Mouse (Mus musculus): Measurements from ENCODE around the gene Asb16. TPM values are rescaled to one million over a fixed set of nuclear protein-coding genes. Genes with fewer than 3 reads are reported as not detected.

The Asb16 gene
- total RNA-seq, 2 experiments from 2014 or later, result 48.7 to 54.4 TPM

DNA sequence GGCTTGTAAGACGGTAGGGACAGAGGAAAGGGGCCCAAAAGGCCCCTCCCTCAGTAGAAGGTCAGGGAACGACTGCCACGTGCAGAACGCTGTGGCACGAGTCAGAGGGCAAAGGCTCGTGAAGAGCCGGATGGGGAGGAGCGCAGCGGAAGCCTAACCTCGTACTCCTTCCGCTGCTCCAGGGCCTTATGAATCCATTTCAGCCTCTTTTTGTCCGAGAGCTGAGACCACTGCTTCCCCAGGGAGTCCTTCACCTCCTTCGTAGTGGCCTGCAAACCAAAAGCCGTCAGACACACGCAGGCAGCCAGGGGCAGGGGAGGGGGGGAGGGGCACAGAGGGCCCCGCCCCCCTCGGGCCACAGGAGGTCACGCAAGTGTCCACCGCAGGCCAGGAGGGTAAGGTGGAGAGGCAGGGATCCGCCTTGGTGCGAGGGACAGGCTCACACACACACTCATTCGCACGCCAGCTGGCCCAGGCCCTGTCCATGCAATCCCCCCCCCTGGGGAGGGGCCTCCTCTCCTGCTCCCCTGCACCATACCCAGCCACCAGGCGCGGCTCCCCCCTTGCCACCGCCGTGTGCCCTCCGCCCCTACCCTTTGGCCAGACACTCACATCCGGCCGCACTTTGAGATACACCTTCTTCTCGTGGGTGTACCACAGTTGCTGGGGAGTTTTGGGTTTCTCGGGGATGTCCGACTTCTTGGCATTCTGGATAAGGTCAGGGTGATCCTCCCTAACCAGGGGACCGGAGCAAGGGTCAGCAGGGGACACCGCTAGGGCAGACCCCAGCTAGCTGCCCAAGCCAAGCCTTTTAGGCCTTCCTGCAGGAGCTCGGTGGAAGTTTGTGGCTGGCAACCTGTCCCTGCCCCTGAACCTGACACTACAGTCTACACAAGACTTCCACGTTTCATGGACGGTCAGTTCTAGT is 42.5 kb downstream of the Asb16 start:
- DNase-seq, result no peak

DNA sequence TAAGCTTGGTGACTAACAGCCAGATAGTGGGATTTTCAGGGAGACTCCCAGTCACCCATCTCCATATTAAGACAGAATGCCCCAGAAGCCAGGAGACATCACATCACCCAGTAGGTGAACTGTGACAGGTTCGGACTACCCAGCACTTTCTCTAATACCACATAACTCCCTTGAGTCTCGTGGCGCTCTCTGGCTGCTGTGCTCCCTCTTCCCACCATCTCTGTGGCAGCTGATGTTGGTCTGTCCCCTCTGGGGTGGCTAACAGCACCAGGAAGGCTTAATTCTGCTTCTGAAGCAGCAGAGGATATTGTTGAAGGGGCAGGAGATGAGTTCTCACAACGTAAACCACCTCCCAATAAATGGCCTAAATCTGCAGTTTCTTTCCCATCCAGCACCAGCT is 43.4 kb downstream of the Asb16 start:
- DNase-seq, result no peak

DNA sequence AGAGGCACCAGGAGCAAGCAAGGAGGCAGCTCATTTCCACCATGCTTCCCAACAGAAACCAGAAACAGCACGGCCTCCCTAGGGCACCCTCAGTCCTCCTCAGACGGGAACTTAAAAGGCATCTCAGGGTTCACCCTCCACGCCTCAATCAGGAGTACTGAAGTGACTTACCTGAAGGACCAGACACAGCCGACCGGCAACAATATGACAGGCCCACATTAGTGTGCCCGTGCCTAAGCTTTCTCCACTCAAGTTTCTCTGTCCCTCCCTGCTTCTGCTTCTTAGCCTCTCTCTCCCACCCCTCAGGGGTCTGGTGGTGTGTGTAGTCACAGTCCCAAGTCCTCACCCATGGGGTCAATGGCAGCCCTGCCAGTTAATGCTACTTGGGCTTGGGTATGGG is 44.0 kb downstream of the Asb16 start:
- no peak for DNase-seq

DNA sequence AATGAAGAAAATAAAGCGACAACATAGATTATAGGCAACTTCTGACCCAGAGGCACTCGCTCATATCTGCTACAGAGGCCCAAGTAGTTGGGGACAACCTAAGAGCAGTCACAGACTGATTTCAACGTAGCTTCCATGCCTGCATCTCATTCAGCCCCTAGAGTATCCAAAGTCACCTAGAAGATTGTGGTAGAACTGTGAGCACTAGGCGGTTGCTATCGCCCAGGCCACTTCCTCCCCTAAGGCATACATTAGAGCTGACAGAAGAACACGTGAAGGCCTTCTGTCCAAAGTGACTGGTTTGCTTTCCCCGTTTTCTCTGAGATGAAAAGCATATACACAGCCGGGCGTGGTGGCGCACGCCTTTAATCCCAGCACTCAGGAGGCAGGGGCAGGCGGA is 45.8 kb downstream of the Asb16 start:
- DNase-seq, result no peak

DNA sequence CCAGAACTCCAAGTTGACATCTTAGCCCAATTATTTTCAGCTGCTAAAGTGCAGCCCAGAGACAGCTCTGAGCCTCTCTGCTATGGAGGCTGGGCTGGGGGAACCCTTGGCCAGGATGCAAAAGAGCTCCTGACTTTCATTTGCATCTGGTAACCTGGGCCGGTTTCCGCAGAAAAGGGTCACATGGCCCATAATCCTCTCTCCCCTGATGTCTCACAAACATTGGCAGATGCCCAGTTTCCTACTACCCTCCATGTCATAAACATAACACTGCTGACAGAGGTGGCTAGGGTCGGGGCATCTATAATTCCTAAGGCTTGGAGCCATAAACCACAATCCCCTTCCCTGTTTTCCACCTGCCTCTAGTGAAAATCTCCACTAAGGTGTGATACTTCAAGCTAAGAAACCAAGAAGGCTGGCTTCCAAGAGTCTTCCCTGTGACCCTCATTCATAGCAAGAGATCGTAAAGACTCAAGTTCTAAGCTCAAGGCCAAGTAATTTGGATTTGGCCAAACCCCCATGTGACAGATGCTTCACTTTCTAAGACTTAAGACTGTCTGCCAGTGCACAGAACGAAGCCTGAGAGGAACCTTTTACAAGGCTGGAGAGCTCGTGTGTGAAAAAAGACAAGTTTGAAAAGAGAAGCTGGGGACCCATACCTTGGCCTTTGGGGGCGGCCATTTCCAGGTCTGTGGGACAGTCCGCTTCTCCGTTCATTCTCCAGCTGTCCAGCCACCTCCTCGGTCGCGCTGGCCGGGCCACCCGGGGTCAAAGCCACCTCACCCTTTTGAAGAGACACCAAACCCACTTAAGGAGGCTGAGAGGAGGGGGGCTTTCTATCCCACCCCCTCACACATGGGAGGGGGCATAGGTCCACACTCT is 47.4 kb downstream of the Asb16 start:
- DNase-seq, result no peak

DNA sequence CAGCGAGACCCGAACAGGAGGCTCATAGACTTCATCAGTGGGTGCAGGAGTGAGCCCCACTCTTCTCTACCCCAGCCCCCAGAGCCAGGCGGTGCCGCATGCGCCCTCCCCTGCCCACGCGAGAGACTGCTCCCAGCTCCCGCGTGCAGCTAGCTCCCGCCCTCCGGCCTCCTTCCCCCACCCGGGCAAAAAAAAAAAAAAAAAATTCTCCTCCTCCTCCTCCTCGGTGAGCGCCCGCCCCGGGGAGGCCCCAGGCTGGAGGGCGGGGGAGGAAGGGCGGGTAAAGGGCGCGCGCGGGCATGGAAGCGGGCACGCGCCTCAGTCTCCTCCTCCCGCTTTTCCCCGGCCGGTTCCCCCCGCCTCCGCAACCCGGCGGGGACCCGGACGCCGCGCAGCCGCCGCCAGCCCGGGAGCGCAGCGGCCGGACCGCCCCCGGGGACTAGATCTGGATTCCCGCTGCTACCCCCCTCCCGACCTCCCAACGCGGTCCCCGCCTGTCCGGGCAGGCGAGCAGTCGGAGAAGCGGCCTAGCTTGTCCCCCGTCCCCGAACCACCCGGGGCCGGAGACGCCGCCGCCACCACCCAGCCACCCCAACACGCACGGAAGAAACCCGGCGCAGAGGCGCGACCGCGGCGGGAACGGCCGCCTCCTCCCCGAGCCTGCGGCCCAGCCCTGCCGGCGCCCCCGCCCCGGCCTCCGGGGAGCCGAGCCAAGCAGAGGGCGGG is 48.2 kb downstream of the Asb16 start:
- DNase-seq, result peak; percentile 88

DNA sequence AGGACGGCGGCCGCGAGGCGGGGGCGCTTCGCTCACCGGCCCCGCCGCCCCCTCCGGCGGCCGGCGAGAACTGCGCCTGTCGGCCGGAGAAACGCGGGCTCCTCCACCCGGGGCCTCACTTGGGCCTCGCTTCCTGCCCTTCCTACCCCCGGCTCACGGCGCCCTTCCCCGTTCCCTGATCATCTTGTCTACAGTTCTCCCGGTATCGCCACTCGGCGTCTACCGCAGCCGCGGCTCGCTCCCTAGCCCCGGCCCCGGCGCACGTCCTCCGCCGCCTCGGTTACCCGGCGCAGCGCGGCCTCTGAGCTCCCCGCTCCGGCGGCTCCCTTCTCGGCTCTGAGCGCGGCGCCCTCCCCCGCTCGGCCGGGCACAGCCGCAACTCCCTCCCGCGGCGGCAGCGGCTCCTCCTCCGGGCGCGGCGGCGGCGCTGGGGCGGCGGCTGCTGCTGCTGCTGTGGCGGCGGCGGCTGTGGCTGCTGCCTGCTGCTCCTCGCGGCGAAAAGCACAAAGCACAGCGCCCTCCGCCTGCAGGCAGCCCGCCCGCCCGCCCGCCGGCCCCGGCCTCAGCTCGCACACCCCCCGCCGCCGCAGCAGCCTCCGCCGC is 48.9 kb downstream of the Asb16 start:
- peak; percentile 83 for DNase-seq

DNA sequence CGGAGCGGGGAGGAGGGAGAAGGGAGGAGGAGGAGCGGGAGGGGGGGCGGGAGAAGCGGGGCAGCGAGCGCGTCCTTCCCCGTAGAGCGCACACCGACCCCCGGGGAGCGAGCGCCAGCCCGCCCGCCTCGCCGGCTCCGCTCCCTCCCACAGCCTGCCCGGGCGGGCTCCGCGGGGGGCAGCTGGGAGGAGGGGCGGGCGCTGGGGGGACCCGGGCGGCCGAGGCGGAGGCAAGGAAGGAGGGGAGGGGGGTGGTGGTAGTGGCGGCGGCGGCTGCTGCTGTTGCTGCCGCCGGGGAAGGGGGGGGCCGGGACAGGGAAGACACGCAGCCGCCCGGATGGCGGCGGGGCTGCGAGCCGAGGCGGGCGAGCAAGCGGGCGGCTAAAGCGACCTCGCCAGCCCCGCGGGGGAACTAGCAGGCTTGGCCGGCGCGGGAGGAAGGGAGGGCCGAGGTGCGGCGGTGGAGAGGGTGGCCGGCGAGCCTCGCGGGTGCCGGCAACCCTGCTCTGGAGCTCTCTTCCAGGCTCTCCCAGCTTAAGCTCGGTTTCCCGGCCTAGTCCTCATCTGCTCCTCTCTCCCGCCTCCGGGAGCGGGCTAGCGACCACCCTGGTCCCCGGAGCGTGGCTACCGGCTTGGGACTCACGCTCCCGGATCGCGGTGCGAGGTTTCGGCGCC is 49.5 kb downstream of the Asb16 start:
- DNase-seq, result peak; percentile 76

DNA sequence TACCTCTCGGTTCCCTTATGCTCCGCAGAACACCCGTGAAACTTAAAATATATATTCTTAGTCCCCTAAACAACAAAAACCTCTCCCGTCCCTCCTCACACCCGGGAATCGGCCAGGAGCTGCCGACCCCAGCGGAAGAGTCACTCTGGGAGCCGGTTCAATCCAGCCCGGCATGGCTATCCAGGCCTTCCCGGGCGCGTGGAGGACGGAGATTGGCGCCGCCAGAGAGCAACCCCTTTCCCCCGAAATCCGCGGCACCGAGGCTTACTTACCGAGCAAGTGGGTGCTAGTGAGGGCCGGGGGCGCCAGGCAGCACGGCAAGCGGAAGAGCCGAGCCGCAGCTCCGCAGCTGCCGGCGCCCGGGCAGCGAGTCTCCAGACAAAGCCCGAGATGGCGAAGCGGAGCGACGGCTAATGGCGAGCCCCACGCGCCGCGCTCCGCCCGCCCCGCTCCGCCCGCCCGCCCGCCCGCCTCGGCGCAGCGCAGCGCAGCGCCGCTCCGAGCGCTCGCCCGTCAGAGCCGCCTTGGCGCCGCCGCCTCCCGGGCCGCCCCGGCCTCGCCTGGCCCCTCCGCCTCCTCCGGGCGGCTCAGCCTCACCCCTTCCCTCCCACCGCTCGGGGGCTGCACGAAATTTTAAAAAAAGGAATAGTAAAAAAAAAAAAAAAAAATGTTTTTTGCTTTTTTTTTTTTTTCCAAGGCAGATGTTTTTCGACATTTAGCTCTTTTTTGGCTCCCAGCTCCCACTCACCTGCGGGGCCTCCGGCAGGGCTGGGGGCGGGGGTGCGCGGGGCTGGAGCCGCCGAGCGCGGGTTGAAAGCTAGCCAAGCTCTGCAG is 50.2 kb downstream of the Asb16 start:
- peak; percentile 65 for DNase-seq

DNA sequence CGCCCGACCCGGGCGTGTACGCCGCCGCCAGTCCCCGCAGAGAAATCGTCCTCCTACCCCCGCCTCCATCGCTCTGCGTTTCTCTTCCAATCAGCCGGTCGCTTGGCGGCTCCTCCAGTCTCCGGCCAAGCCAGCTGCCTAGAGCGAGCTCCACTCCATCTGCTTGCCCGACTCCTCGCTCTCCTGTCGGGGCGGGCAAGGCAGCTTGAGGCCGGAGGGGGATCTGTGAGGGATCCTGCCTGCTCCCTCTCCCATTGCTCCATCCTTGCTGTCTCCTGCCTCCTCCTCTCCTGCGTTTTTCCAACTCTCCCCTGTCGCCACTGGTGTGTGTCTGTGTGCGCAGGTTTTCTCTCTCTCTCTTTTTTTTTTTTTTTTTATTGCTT is 50.9 kb downstream of the Asb16 start, which contains the start of gene Ubtf:
Gene Ubtf (minus strand): TSS at position 333 of the 383 bp plus-strand sequence.
- peak; percentile 82 for DNase-seq

DNA sequence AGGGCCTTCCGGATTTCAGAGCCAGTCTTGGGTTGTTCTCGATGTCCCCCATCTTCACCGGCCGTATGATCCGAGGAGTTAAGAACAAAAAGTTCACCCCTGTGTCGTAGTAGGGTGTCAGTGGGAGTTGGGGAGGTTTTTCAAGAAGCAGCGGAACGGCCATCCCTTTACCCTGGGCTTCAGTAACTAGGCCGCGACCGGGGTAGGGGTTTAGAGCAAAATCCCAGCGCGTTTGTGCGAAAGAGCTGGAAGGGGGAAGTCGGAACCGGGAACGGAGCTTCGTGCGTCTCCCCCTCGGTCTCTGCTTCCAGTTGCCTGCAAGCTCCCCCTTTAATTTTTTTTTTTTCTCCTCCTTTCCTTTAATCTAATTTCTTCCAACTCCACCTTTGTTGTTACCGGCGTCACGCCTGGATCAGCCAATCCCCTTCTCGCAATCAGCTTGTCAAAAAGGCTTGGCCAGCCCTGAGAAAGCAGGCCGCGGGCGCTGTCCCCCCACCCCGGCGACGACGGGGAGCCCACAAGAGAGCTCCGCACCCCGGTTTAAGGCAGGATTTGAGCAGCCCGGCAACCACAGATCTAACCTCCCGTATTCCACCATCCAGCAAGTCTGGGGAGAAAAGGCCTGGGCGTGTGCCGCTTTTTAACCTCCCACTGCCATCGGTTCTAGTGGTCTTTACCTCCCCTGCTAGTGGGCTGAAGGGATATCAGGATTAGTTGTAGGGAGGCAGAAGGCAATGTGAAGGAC is 51.6 kb downstream of the Asb16 start:
- DNase-seq, result peak; percentile 77

DNA sequence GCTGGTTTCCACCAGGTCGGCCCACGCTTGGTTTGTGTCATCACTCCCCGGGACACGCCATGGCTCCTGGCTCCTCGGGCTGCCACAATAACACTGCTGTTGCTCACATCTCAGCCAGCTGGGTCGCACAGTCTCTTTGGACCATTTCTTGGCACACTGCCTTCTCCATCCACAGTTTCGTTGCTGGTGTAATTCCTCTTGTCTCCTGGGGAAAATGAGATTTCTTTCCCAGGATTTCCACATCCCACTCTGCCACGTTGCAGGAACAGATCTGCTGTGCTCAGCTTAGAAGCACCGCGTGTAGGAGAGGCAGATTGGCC is 52.1 kb downstream of the Asb16 start:
- DNase-seq, result peak; percentile 74

DNA sequence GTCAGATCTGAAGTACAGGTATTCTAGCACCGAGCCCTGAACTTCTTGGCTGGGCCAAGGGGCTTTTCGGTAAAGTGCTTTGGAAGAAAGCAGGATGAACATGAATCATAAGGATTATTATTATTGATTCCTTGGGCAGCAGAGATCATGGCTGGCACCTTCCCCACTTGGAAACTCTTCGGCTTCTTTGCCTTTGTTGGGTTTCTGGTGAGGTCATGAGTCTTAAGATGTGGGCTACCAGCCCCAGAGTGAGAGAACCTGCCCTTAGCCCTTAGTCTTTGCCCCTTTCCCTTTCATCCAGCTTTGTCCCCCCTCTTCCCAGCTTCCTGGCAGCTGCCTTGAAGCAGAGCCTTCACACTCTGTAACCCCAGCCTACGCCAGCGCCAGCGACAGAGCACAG is 53.4 kb downstream of the Asb16 start:
- DNase-seq, result no peak

DNA sequence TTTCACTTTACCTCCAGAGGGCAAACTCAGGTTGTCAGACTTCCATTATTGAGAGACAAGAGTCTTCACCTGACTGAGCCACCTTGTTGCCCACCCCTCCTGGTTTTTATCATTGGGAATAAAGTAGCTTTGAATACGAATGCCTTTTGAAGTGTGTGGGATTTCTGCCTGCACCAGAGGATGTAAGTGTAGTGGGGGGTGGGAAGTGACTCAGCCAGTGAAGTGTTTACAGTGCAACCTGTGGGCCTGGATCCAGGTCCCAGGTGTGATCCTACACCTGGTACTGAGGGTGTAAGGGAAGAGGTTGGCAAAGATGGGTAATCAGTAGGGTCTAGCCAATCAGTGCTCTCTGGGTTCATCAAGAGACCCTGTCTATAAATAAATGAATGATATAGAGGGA is 55.0 kb downstream of the Asb16 start:
- DNase-seq, result no peak

DNA sequence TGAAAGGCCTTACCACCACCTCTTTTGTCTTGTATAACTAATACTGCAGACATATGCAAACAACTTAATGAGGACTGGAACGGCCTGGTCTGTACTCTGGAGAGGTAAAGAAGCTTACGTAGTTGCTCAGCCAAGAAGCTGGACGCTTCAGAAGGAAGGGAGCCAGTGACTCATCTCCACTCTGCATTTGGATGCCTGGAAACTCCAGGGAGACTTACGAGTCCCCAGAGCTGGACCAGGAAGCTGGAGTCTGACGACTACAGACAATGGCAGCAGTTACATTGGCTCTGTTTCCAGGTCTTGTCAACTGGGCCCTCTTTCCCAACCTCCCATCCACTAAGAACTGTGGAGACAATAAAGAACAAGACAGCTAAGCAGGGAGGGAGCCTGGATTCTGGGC is 58.7 kb downstream of the Asb16 start:
- DNase-seq, result no peak

DNA sequence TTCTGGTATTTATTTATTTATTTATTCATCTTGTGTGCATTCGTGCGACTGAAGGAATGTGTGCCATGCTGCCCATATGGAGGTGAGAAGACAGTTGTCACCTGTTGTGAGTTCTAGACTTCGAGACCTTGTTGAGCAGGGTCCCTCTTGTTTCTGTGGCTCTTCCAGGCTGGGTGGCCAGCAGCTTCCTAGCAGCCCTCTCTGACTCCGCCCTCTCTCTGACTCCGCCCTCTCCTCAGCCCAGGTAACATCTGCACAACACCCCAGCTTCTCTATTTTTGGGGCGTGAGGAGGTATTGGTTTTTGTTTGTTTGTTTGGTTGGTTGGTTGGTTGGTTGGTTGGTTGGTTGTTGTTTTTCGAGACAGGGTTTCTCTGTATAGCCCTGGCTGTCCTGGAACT is 59.3 kb downstream of the Asb16 start:
- no peak for DNase-seq

All from gastrocnemius, postnatal 10 days (tissue).